Mouse (Mus musculus): Measurements from ENCODE around the gene Tedc1. TPM values are rescaled to one million over a fixed set of nuclear protein-coding genes. Genes with fewer than 3 reads are reported as not detected.

Tedc1 gene
- total RNA-seq, 2 experiments from 2014 or later, result 0.19 to 0.49 TPM

- peak in 1 of 2 experiments; percentile 33 for DNase-seq
- intact Hi-C loops (cut with DNase I), result no loop called here
Measured at GRCm38 (mm10) chr12:113138901-113139864, 17.0 kb upstream of the Tedc1 start.

- DNase-seq, result peak; percentile 91 to 98
- intact Hi-C loops (cut with DNase I), result no loop called here
Measured at GRCm38 (mm10) chr12:113139908-113140615, 16.2 kb upstream of the Tedc1 start, which contains the start of gene Crip2. TSS of gene Crip2 (plus strand) at chr12:113140236.

- DNase-seq, result peak; percentile 64 to 74
- intact Hi-C loops (cut with DNase I), result no loop called here
Measured at GRCm38 (mm10) chr12:113140616-113141411, 15.4 kb upstream of the Tedc1 start.

GRCm38 (mm10) chr12:113141531-113141973 is 14.7 kb upstream of the Tedc1 start:
- intact Hi-C loops (cut with DNase I), result no loop called here
- peak; percentile 78 to 83 for DNase-seq

- intact Hi-C loops (cut with DNase I), result no loop called here
- DNase-seq, result peak; percentile 83 to 88
Measured at GRCm38 (mm10) chr12:113142021-113142975, 13.9 kb upstream of the Tedc1 start.

- DNase-seq, result peak; percentile 51 to 70
- intact Hi-C loops (cut with DNase I), result no loop called here
Measured at GRCm38 (mm10) chr12:113143164-113143563, 13.1 kb upstream of the Tedc1 start.

GRCm38 (mm10) chr12:113144001-113144756 is 12.0 kb upstream of the Tedc1 start:
- intact Hi-C loops (cut with DNase I), result no loop called here
- peak; percentile 64 to 74 for DNase-seq

GRCm38 (mm10) chr12:113144886-113145285 is 11.3 kb upstream of the Tedc1 start:
- DNase-seq, result no peak
- intact Hi-C loops (cut with DNase I), result no loop called here

- intact Hi-C loops (cut with DNase I), result no loop called here
- DNase-seq, result no peak
Measured at GRCm38 (mm10) chr12:113145591-113145990, 10.6 kb upstream of the Tedc1 start.

- intact Hi-C loops (cut with DNase I), result no loop called here
- DNase-seq, result peak; percentile 93 to 94
Measured at GRCm38 (mm10) chr12:113146112-113147057, 9.8 kb upstream of the Tedc1 start, which contains the start of gene Crip1. TSS of gene Crip1 (plus strand) at chr12:113146316.

GRCm38 (mm10) chr12:113147481-113147880 is 8.7 kb upstream of the Tedc1 start:
- peak; percentile 50 to 62 for DNase-seq
- intact Hi-C loops (cut with DNase I), result no loop called here

- intact Hi-C loops (cut with DNase I), result no loop called here
- peak; percentile 59 to 62 for DNase-seq
Measured at GRCm38 (mm10) chr12:113148381-113149035, 7.7 kb upstream of the Tedc1 start.

- intact Hi-C loops (cut with DNase I), result no loop called here
- no peak for DNase-seq
Measured at GRCm38 (mm10) chr12:113149341-113149740, 6.9 kb upstream of the Tedc1 start.

GRCm38 (mm10) chr12:113149896-113150295 is 6.3 kb upstream of the Tedc1 start:
- no peak for DNase-seq
- intact Hi-C loops (cut with DNase I), result loop anchor here (5.0 kb wide), 2 partner anchors 198 to 273 kb away; no protein-coding TSS in a partner anchor

GRCm38 (mm10) chr12:113150591-113150990 is 5.6 kb upstream of the Tedc1 start:
- DNase-seq, result no peak
- intact Hi-C loops (cut with DNase I), result loop anchor here (5.0 kb wide), 2 partner anchors 198 to 273 kb away; no protein-coding TSS in a partner anchor

GRCm38 (mm10) chr12:113151046-113151445 is 5.2 kb upstream of the Tedc1 start:
- no peak for DNase-seq
- intact Hi-C loops (cut with DNase I), result loop anchor here (5.0 kb wide), 2 partner anchors 199 to 274 kb away; no protein-coding TSS in a partner anchor
